Mouse (Mus musculus): ENCODE data around the gene Ncor2.

DNA sequence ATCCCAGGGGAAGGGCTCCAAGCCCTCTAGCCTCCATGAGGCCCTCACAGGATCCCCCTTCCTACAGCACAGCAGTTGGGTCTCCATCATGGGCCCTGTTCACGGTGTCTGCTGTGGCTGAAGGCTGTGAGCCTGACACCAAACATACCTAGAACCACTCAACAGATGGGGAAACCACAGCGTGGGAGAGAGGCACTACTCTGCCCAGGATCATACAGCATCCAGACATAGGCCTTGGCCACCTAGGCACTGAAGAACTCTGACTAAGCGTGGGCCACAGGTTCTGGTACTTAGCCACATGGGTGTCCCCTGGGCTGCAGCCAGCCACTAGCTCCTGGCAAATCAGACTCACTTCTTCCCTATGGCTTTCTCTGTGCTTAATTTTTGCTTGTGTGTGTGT, 48.6 kb downstream of the Ncor2 start:
- TF ChIP-seq POLR2A (IDR thresholded peaks at IDR 0.05; ENCODE audit: insufficient read depth, low read depth, low read length) (no peak), CTCF (IDR thresholded peaks at IDR 0.05; ENCODE audit: insufficient read depth, low read depth, low read length) (no peak)
